In the genomic region with DNA sequence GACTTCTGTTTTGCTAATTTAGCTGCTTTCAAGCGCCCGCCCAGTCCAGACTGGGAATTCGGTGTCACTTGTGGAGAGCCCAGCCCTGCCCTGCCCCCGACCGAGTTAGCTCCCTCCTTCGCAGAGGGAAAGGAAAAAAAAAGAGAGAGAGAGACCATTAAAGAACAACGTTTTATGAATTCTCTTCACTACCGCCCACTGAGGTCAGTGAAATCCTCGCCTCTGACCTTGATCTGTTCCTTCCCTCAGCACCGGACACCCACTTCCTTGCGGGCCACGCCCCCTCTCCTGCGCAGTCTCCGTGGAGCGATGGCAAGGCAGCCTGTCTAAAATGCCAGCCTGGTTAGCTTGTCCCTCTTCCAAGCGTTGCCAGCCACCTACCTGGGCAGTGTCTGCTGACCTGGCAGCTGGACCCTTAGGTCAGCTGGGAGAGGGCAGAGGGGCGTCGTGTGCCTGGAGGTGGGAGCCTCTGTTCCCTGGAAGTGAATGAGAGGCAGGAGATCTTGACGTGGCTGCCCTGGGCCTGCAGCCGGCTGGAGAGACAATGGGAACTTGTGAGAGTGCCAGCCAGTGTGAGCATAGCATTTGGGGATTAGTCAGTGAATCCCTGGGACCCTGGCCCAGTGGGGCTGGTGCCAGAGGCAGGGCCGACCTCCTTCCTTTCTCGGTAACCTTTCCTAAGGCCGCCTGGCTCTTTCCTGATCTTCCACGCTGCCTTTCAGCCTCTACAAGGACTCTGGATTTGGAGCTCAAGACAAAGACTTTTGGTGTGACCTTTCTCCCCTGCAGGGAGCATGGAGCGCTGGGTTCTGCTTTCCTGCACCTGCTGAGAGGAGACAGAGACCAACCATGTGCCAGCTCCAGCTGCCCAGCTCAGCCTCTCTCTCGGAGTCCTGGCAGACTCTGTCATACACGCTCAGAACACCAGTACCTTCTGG, we compare ENCODE assay signal across 8 mouse cellular contexts. TPM values are rescaled to one million over a fixed set of nuclear protein-coding genes. Genes with fewer than 3 reads are reported as not detected.
DNase-seq lines count a peak whose midpoint lies in the region; ATAC-seq and TF ChIP-seq lines count a peak whose summit lies in the region.

No protein-coding gene starts in this region.

- peaks cover 13% of the 10 kb centered on the region for H3K4me1 ChIP-seq in forebrain, postnatal 0 days (ENCODE audit: insufficient read depth)
- peaks cover 76% of the 10 kb centered on the region for H3K4me1 ChIP-seq in midbrain, embryonic 10.5 days

- WGBS in forebrain, postnatal 0 days, result 6% methylated on average over 27 of the region's 27 CpGs
- 4% methylated on average over 27 of the region's 27 CpGs for WGBS in midbrain, embryonic 10.5 days

- no peaks in the 10 kb centered on the region for H3K9me3 ChIP-seq in forebrain, postnatal 0 days (ENCODE audit: low read length)
- H3K9me3 ChIP-seq in midbrain, embryonic 10.5 days (replicated peaks), result peaks cover 5% of the 10 kb centered on the region; the same call in 1 of the 2 replicates

- no peak for ATAC-seq in CD4-positive, CD25-positive, alpha-beta regulatory T cell, adult 4 months
- ATAC-seq in forebrain, postnatal 0 days, result peak; percentile 55

- peak; percentile 19 for DNase-seq in CD4-positive, CD25-positive, alpha-beta regulatory T cell, adult 2 months (ENCODE audit: low read depth, low spot score)
- peak; percentile 78 for DNase-seq in adrenal gland, postnatal 25 days
- peak; percentile 66 for DNase-seq in forebrain, postnatal 0 days
- peak; percentile 72 for DNase-seq in heart, postnatal 4 days
- peak; percentile 12 to 13 for DNase-seq in left cerebral cortex, postnatal 25 days (ENCODE audit: low spot score in 2 of 2)
- DNase-seq in midbrain, embryonic 10.5 days (ENCODE audit: low spot score), result peak; percentile 80
- DNase-seq in urinary bladder, postnatal 25 days (ENCODE audit: low spot score), result peak; percentile 55

- H3K9ac ChIP-seq in forebrain, postnatal 0 days, result peak overlapping the region; percentile 39

- peak overlapping the region; percentile 36 for H3K4me3 ChIP-seq in forebrain, postnatal 0 days (ENCODE audit: low read depth, low read length)
- peak overlapping the region; percentile 57 for H3K4me3 ChIP-seq in midbrain, embryonic 10.5 days

- H3K27ac ChIP-seq in forebrain, postnatal 0 days (ENCODE audit: low read depth, low read length), result peak overlapping the region; percentile 45; the same call in 1 of the 2 replicates
- peak overlapping the region; percentile 91 for H3K27ac ChIP-seq in midbrain, embryonic 10.5 days (replicated peaks)

- peak overlapping the region; percentile 74 for H3K4me2 ChIP-seq in forebrain, postnatal 0 days (ENCODE audit: low read depth)

- TF ChIP-seq CTCF in forebrain, postnatal 0 days (IDR thresholded peaks at IDR 0.05; ENCODE audit: low read depth), result no peak

- peaks cover 10% of the 10 kb centered on the region for H3K27me3 ChIP-seq in forebrain, postnatal 0 days (ENCODE audit: insufficient read depth, low read length)
- H3K27me3 ChIP-seq in midbrain, embryonic 10.5 days (ENCODE audit: low read depth, poor library complexity, severe bottlenecking), result peaks cover 69% of the 10 kb centered on the region

- intact Hi-C loops in left cerebral cortex, postnatal 25 days (cut with DNase I), result no loop called here

- no peaks in the 10 kb centered on the region for H3K36me3 ChIP-seq in forebrain, postnatal 0 days (ENCODE audit: insufficient read depth)
- H3K36me3 ChIP-seq in midbrain, embryonic 10.5 days, result peaks cover 4% of the 10 kb centered on the region; the same call in 1 of the 2 replicates

RNA-seq across cellular contexts. Expression of a gene that starts 51.9 kb away (rescaled TPM):
- 1 to 10 TPM; 2.1 to 4.4 TPM for polyA plus RNA-seq in CD4-positive, CD25-positive, alpha-beta regulatory T cell, adult 4 months (2017; shearing (Covaris generic))
- 25.1 and 33.4 TPM in 2 replicates for total RNA-seq in adrenal gland, postnatal 25 days (2021)
- 108 and 109 TPM in 2 replicates for total RNA-seq in forebrain, postnatal 0 days (2014; rRNA removed)
- 45.7 and 56.4 TPM in 2 replicates for polyA plus RNA-seq in forebrain, postnatal 0 days (2015; fragmentation: Nextera tagmentation; extraction: Ambion mirVana)
- 10 to 100 TPM; 18.1 to 19.6 TPM for total RNA-seq in heart, postnatal 4 days (2021)
- 10 to 100 TPM; 41.3 to 42.7 TPM for total RNA-seq in left cerebral cortex, postnatal 25 days (2021)
- polyA plus RNA-seq in midbrain, embryonic 10.5 days (2016; fragmentation: Nextera tagmentation; extraction: Ambion mirVana), result 21.8 and 25.5 TPM in 2 replicates

Comparison
In these comparisons a context has a peak if more than half of its experiments do, and no peak if none do; other contexts are left out.
1. DNase-seq: peak in every context shown above with its lines; median percentile 80 in midbrain, embryonic 10.5 days; 78 in adrenal gland, postnatal 25 days; 72 in heart, postnatal 4 days; 66 in forebrain, postnatal 0 days; 55 in urinary bladder, postnatal 25 days; 19 in CD4-positive, CD25-positive, alpha-beta regulatory T cell, adult 2 months; 12 in left cerebral cortex, postnatal 25 days.